Mouse (Mus musculus) heart, embryonic 15.5 days (tissue): ENCODE data around the gene Thap2. TPM values are rescaled to one million over a fixed set of nuclear protein-coding genes. Genes with fewer than 3 reads are reported as not detected.

ENCODE experiments used
- ATAC-seq: fragments of 200-750 bp; cut with Nextera tagmentation; replicated peaks from 2 replicates; pipeline ENCODE4 v1.8.0; 2017; ENCODE audit warnings: low read depth, moderate TSS enrichment; ENCODE audit not compliant: insufficient number of reproducible peaks, insufficient read depth, low FRiP score
- H3K27ac ChIP-seq: fragments of 300-500 bp; sonication (generic); 2 replicates; pipeline ENCODE4 v1.5.1; 2015; ENCODE audit warnings: mild to moderate bottlenecking, inconsistent platforms
- H3K27me3 ChIP-seq: fragments of 300-500 bp; sonication (generic); 2 replicates; pipeline ENCODE4 v1.6.1; 2015; ENCODE audit warnings: inconsistent platforms
- H3K36me3 ChIP-seq: fragments of 300-500 bp; sonication (generic); 2 replicates; pipeline ENCODE4 v1.6.1; 2015; ENCODE audit warnings: mild to moderate bottlenecking, inconsistent platforms
- H3K4me1 ChIP-seq: fragments of 300-500 bp; sonication (generic); replicated peaks from 2 replicates; pipeline ENCODE4 v1.6.1; 2015; ENCODE audit warnings: inconsistent platforms
- H3K4me2 ChIP-seq: fragments of 300-500 bp; sonication (generic); 2 replicates; pipeline ENCODE4 v1.6.1; 2015; ENCODE audit warnings: inconsistent platforms, mild to moderate bottlenecking, moderate library complexity
- H3K4me3 ChIP-seq: fragments of 300-500 bp; sonication (generic); 2 replicates; pipeline ENCODE4 v1.5.1; 2015; ENCODE audit warnings: mild to moderate bottlenecking, inconsistent platforms
- H3K9ac ChIP-seq: fragments of 300-500 bp; sonication (generic); 2 replicates; pipeline ENCODE4 v1.6.1; 2015; ENCODE audit warnings: mild to moderate bottlenecking, inconsistent platforms
- H3K9me3 ChIP-seq: fragments of 300-500 bp; sonication (generic); replicated peaks from 2 replicates; pipeline ENCODE4 v1.6.1; 2016; ENCODE audit warnings: inconsistent platforms
- WGBS: fragments of 180-500 bp; shearing (Covaris S2); methylation state at CpG from one replicate; pipeline ENCODE4 v1.1.7; 2015; ENCODE audit warnings: mixed read lengths; 5-methylcytosine and 5-hydroxymethylcytosine counted together
- polyA plus RNA-seq: library from polyadenylated mRNA; unstranded; fragments of >200 nt; fragmentation: Nextera tagmentation; extraction: Ambion mirVana; gene quantifications from 2 replicates; pipeline ENCODE4 v1.2.1, GENCODE M21; 2015

Gene Thap2
- polyA plus RNA-seq, 1 experiment from 2014 or later, result 14.6 TPM

- 36% methylated on average over 12 of the region's 12 CpGs for WGBS
- no peaks in the 10 kb centered on the region for H3K27me3 ChIP-seq
- ATAC-seq, result no peak
- H3K4me1 ChIP-seq, result peaks cover 26% of the 10 kb centered on the region
- H3K9ac ChIP-seq, result peak overlapping the region; percentile 46
- H3K9me3 ChIP-seq, result no peaks in the 10 kb centered on the region
- peak overlapping the region; percentile 93 for H3K4me3 ChIP-seq
- peak overlapping the region; percentile 60 for H3K4me2 ChIP-seq
- H3K27ac ChIP-seq, result peak overlapping the region; percentile 96
- H3K36me3 ChIP-seq, result no peaks in the 10 kb centered on the region
Observed at GRCm38 (mm10) chr10:115382846-115383643, 1.2 kb downstream of the Thap2 start.

- Histone ChIP-seq H3K9ac (no peak overlapping the region), H3K4me2 (no peak overlapping the region), H3K36me3 (no peaks in the 10 kb centered on the region), H3K27me3 (no peaks in the 10 kb centered on the region), H3K4me1 (peaks cover 17% of the 10 kb centered on the region), H3K4me3 (no peak overlapping the region), H3K9me3 (no peaks in the 10 kb centered on the region), H3K27ac (no peak overlapping the region)
- no peak for ATAC-seq
- 52% methylated on average over 2 of the region's 2 CpGs for WGBS
Observed at GRCm38 (mm10) chr10:115381506-115382084, 2.6 kb downstream of the Thap2 start.

GRCm38 (mm10) chr10:115363151-115363550, 21.1 kb downstream of the Thap2 start:
- Histone ChIP-seq H3K9ac (peak overlapping the region; percentile 59; the same call in 1 of the 2 replicates), H3K4me2 (peak overlapping the region; percentile 73), H3K4me1 (peaks cover 15% of the 10 kb centered on the region), H3K27ac (peak overlapping the region; percentile 97), H3K36me3 (no peaks in the 10 kb centered on the region), H3K9me3 (no peaks in the 10 kb centered on the region), H3K4me3 (peak overlapping the region; percentile 71), H3K27me3 (no peaks in the 10 kb centered on the region)
- WGBS, result 73% methylated on average over 4 of the region's 4 CpGs
- no peak for ATAC-seq

- no peak for ATAC-seq
- WGBS, result 7% methylated on average over 9 of the region's 9 CpGs
- H3K4me1 ChIP-seq, result peaks cover 15% of the 10 kb centered on the region
- peak overlapping the region; percentile 71 for H3K4me3 ChIP-seq
- no peaks in the 10 kb centered on the region for H3K9me3 ChIP-seq
- H3K9ac ChIP-seq, result peak overlapping the region; percentile 59
- peak overlapping the region; percentile 97 for H3K27ac ChIP-seq
- no peaks in the 10 kb centered on the region for H3K27me3 ChIP-seq
- H3K36me3 ChIP-seq, result no peaks in the 10 kb centered on the region; the same call in 1 of the 2 replicates
- H3K4me2 ChIP-seq, result peak overlapping the region; percentile 73
Observed at GRCm38 (mm10) chr10:115362623-115362964, 21.6 kb downstream of the Thap2 start.

- Histone ChIP-seq H3K4me1 (peaks cover 15% of the 10 kb centered on the region), H3K4me2 (peak within 1 kb of the TSS; percentile 73), H3K27me3 (no peaks in the 10 kb centered on the region), H3K4me3 (peak within 1 kb of the TSS; percentile 71), H3K9ac (peak within 1 kb of the TSS; percentile 59), H3K9me3 (no peaks in the 10 kb centered on the region), H3K27ac (peak within 1 kb of the TSS; percentile 97), H3K36me3 (peaks cover 4% of the 10 kb centered on the region; the same call in 1 of the 2 replicates)
- under 1% methylated on average over 54 of the region's 58 CpGs for WGBS
- peak; percentile 99 for ATAC-seq
Observed at GRCm38 (mm10) chr10:115361840-115362622, 22.2 kb downstream of the Thap2 start, which contains the start of gene Tmem19. Tmem19 (minus strand) TSS chr10:115362501.

- no peak overlapping the region for H3K4me3 ChIP-seq
- H3K9ac ChIP-seq, result no peak overlapping the region
- H3K9me3 ChIP-seq, result no peaks in the 10 kb centered on the region
- 85% methylated on average over 7 of the region's 7 CpGs for WGBS
- ATAC-seq, result no peak
- H3K27me3 ChIP-seq, result no peaks in the 10 kb centered on the region
- peaks cover 9% of the 10 kb centered on the region; the same call in 1 of the 2 replicates for H3K36me3 ChIP-seq
- no peak overlapping the region for H3K27ac ChIP-seq
- no peak overlapping the region for H3K4me2 ChIP-seq
- peaks cover 15% of the 10 kb centered on the region for H3K4me1 ChIP-seq
Observed at GRCm38 (mm10) chr10:115359066-115359465, 25.2 kb downstream of the Thap2 start.

- Histone ChIP-seq H3K27ac (no peak overlapping the region), H3K4me1 (peaks cover 12% of the 10 kb centered on the region), H3K36me3 (peaks cover 9% of the 10 kb centered on the region; the same call in 1 of the 2 replicates), H3K4me3 (no peak overlapping the region), H3K9me3 (no peaks in the 10 kb centered on the region), H3K9ac (no peak overlapping the region), H3K27me3 (no peaks in the 10 kb centered on the region), H3K4me2 (no peak overlapping the region)
- 85% methylated on average over 17 of the region's 17 CpGs for WGBS
- ATAC-seq, result no peak
Observed at GRCm38 (mm10) chr10:115358216-115358919, 25.9 kb downstream of the Thap2 start.

- Histone ChIP-seq H3K4me2 (no peak overlapping the region), H3K4me3 (no peak overlapping the region), H3K9me3 (no peaks in the 10 kb centered on the region), H3K27me3 (no peaks in the 10 kb centered on the region), H3K36me3 (peaks cover 9% of the 10 kb centered on the region; the same call in 1 of the 2 replicates), H3K4me1 (peaks cover 2% of the 10 kb centered on the region; the same call in 1 of the 2 replicates), H3K9ac (no peak overlapping the region), H3K27ac (no peak overlapping the region)
- WGBS, result 92% methylated on average over 6 of the region's 7 CpGs
- no peak for ATAC-seq
Observed at GRCm38 (mm10) chr10:115356106-115356505, 28.1 kb downstream of the Thap2 start.

GRCm38 (mm10) chr10:115355016-115355415, 29.2 kb downstream of the Thap2 start:
- 90% methylated on average over 6 of the region's 6 CpGs for WGBS
- H3K9me3 ChIP-seq, result no peaks in the 10 kb centered on the region
- H3K9ac ChIP-seq, result no peak overlapping the region
- no peaks in the 10 kb centered on the region for H3K4me1 ChIP-seq
- H3K27me3 ChIP-seq, result no peaks in the 10 kb centered on the region
- ATAC-seq, result no peak
- H3K4me3 ChIP-seq, result no peak overlapping the region
- no peak overlapping the region for H3K27ac ChIP-seq
- peaks cover 9% of the 10 kb centered on the region; the same call in 1 of the 2 replicates for H3K36me3 ChIP-seq
- H3K4me2 ChIP-seq, result no peak overlapping the region

- H3K4me3 ChIP-seq, result no peak overlapping the region
- 64% methylated on average over 6 of the region's 6 CpGs for WGBS
- H3K27me3 ChIP-seq, result no peaks in the 10 kb centered on the region
- peaks cover 9% of the 10 kb centered on the region; the same call in 1 of the 2 replicates for H3K36me3 ChIP-seq
- H3K9ac ChIP-seq, result no peak overlapping the region
- no peak for ATAC-seq
- H3K9me3 ChIP-seq, result no peaks in the 10 kb centered on the region
- H3K27ac ChIP-seq, result no peak overlapping the region
- H3K4me2 ChIP-seq, result no peak overlapping the region
- no peaks in the 10 kb centered on the region for H3K4me1 ChIP-seq
Observed at GRCm38 (mm10) chr10:115354553-115354952, 29.7 kb downstream of the Thap2 start.
